29 mouse cellular contexts compared by ENCODE assay signal in genomic region chr5:139559782-139560181, GRCm38 (mm10). TPM values are rescaled to one million over a fixed set of nuclear protein-coding genes. Genes with fewer than 3 reads are reported as not detected.
DNase-seq lines count a peak whose midpoint lies in the region; ATAC-seq and TF ChIP-seq lines count a peak whose summit lies in the region.
"Had no signal": no experiment of that assay in that cellular context is flagged by ENCODE, and none has a peak within 500 bp of the region (broad histone marks: within the 10 kb centered on the region; RNA-seq: fewer than 3 reads in every experiment).

No protein-coding gene starts in this region.

- H3K9me3 ChIP-seq in forebrain, embryonic 13.5 days (replicated peaks): no peaks in the 10 kb centered on the region
- no peaks in the 10 kb centered on the region for H3K9me3 ChIP-seq in forebrain, embryonic 14.5 days (replicated peaks; ENCODE audit: control insufficient read depth, low read length)
- no peaks in the 10 kb centered on the region for H3K9me3 ChIP-seq in kidney, embryonic 15.5 days (replicated peaks)
- H3K9me3 ChIP-seq: heart, embryonic 12.5 days; hindbrain, embryonic 15.5 days; limb, embryonic 13.5 days; liver, embryonic 13.5 days had no signal

- TF ChIP-seq CTCF in layer of hippocampus, adult 2 months (conservative IDR thresholded peaks at IDR 0.05): no peak

- peaks cover 93% of the 10 kb centered on the region for H3K27me3 ChIP-seq in forebrain, embryonic 13.5 days
- H3K27me3 ChIP-seq in forebrain, embryonic 14.5 days (replicated peaks; ENCODE audit: control insufficient read depth, insufficient read depth, low read length): peaks cover 77% of the 10 kb centered on the region
- H3K27me3 ChIP-seq in kidney, embryonic 15.5 days: peaks cover 95% of the 10 kb centered on the region
- peaks cover 46% of the 10 kb centered on the region for H3K27me3 ChIP-seq in myocyte (ENCODE audit: control insufficient read depth, insufficient read depth, insufficient read length)

- TF ChIP-seq POLR2A in myocyte (IDR thresholded peaks at IDR 0.05; ENCODE audit: insufficient read length, low read depth): no peak

- DNase-seq in forebrain, embryonic 14.5 days (ENCODE audit: low spot score): no peak
- DNase-seq in kidney, postnatal 36 days: no peak
- DNase-seq in 3134 (ENCODE audit: extremely low read depth, insufficient read length, low spot score): peak; percentile 52
- DNase-seq in layer of hippocampus, adult 2 months (ENCODE audit: low spot score in 2 of 2): no peak
- DNase-seq: gastrocnemius, postnatal 25 days; heart, adult 18-20 months; heart, postnatal 10 days; kidney, adult 11 months; kidney, postnatal 10 days; layer of hippocampus, adult 9-11 months; liver, embryonic 13.5 days; lung, postnatal 36 days; retina, postnatal 1 day had no signal

- no peaks in the 10 kb centered on the region for H3K36me3 ChIP-seq in forebrain, embryonic 13.5 days (ENCODE audit: poor library complexity, severe bottlenecking)
- no peaks in the 10 kb centered on the region for H3K36me3 ChIP-seq in forebrain, embryonic 14.5 days (ENCODE audit: control insufficient read depth, insufficient read depth, low read length)
- H3K36me3 ChIP-seq in kidney, embryonic 15.5 days: no peaks in the 10 kb centered on the region
- no peaks in the 10 kb centered on the region for H3K36me3 ChIP-seq in myocyte (ENCODE audit: control insufficient read depth, insufficient read depth)
- H3K36me3 ChIP-seq: heart, embryonic 12.5 days; hindbrain, embryonic 15.5 days; limb, embryonic 13.5 days; liver, embryonic 13.5 days had no signal

- peaks cover 37% of the 10 kb centered on the region for H3K4me1 ChIP-seq in forebrain, embryonic 13.5 days
- H3K4me1 ChIP-seq in forebrain, embryonic 14.5 days (ENCODE audit: control insufficient read depth, insufficient read depth, low read length): peaks cover 18% of the 10 kb centered on the region
- peaks cover 52% of the 10 kb centered on the region for H3K4me1 ChIP-seq in kidney, embryonic 15.5 days
- H3K4me1 ChIP-seq: liver, embryonic 13.5 days had no signal

- H3K4me2 ChIP-seq in forebrain, embryonic 13.5 days: peak overlapping the region; percentile 42; the same call in 1 of the 2 replicates
- no peak overlapping the region for H3K4me2 ChIP-seq in forebrain, embryonic 14.5 days (ENCODE audit: low read length)
- H3K4me2 ChIP-seq in kidney, embryonic 15.5 days: no peak overlapping the region
- H3K4me2 ChIP-seq in myocyte (ENCODE audit: low read depth): peak overlapping the region; percentile 2
- H3K4me2 ChIP-seq: heart, embryonic 12.5 days; limb, embryonic 13.5 days; liver, embryonic 13.5 days; lung, embryonic 14.5 days had no signal

- H3K27ac ChIP-seq in forebrain, embryonic 13.5 days: no peak overlapping the region
- no peak overlapping the region for H3K27ac ChIP-seq in forebrain, embryonic 14.5 days (ENCODE audit: low read depth, low read length)
- peak overlapping the region; percentile 85 for H3K27ac ChIP-seq in kidney, embryonic 15.5 days
- no peak overlapping the region for H3K27ac ChIP-seq in layer of hippocampus, adult 2 months
- H3K27ac ChIP-seq: limb, embryonic 13.5 days; liver, embryonic 13.5 days had no signal

- peak overlapping the region; percentile 14; the same call in 1 of the 2 replicates for H3K9ac ChIP-seq in forebrain, embryonic 13.5 days
- H3K9ac ChIP-seq in forebrain, embryonic 14.5 days (ENCODE audit: low read length): no peak overlapping the region
- H3K9ac ChIP-seq in kidney, embryonic 15.5 days: no peak overlapping the region
- H3K9ac ChIP-seq: forebrain, postnatal 0 days; heart, embryonic 12.5 days; hindbrain, embryonic 15.5 days; limb, embryonic 13.5 days; liver, embryonic 13.5 days; lung, embryonic 14.5 days had no signal

- no peaks in the 10 kb centered on the region for H3K79me2 ChIP-seq in myocyte (ENCODE audit: control insufficient read depth, insufficient read depth)

- no peak for ATAC-seq in forebrain, embryonic 13.5 days
- no peak for ATAC-seq in forebrain, embryonic 14.5 days
- no peak for ATAC-seq in kidney, embryonic 15.5 days (replicated peaks; ENCODE audit: low FRiP score)
- ATAC-seq: activated CD4-positive, CD25-positive, alpha-beta regulatory T cell, adult 4 months; forebrain, postnatal 0 days had no signal

- no peak overlapping the region for H3K4me3 ChIP-seq in forebrain, embryonic 13.5 days
- H3K4me3 ChIP-seq in forebrain, embryonic 14.5 days (ENCODE audit: low read depth, low read length): no peak overlapping the region
- no peak overlapping the region for H3K4me3 ChIP-seq in kidney, embryonic 15.5 days (replicated peaks)
- no peak overlapping the region for H3K4me3 ChIP-seq in myocyte
- no peak overlapping the region for H3K4me3 ChIP-seq in layer of hippocampus, adult 2 months
- H3K4me3 ChIP-seq: heart, embryonic 12.5 days; hindbrain, embryonic 15.5 days; limb, embryonic 13.5 days; liver, embryonic 13.5 days; megakaryocyte, embryonic 14.5 days had no signal

- WGBS in forebrain, embryonic 13.5 days: 55% methylated on average over 7 of the region's 7 CpGs
- WGBS in forebrain, embryonic 14.5 days: 60% methylated on average over 7 of the region's 7 CpGs
- WGBS in kidney, embryonic 15.5 days: 26% methylated on average over 7 of the region's 7 CpGs

- no peak overlapping the region for H3ac ChIP-seq in myocyte (ENCODE audit: control insufficient read depth, insufficient read length)

TF ChIP-seq in myocyte, 11 proteins besides CTCF, POLR2A, EP300 and RAD21:
- TF ChIP-seq REST (IDR thresholded peaks at IDR 0.05; ENCODE audit: insufficient read depth, insufficient read length) (no peak), CEBPB (IDR thresholded peaks at IDR 0.05; ENCODE audit: insufficient read depth, poor library complexity, severe bottlenecking) (no peak), E2F4 (IDR thresholded peaks at IDR 0.05; ENCODE audit: insufficient read depth) (no peak), MAX (IDR thresholded peaks at IDR 0.05; ENCODE audit: low read depth) (no peak), USF1 (IDR thresholded peaks at IDR 0.05; ENCODE audit: low read depth) (no peak), TCF12 (IDR thresholded peaks at IDR 0.05; ENCODE audit: insufficient read depth, poor library complexity, severe bottlenecking) (no peak), TCF3 (IDR thresholded peaks at IDR 0.05; ENCODE audit: insufficient read length, low read depth) (no peak), MYOD1 (IDR thresholded peaks at IDR 0.05; ENCODE audit: control insufficient read depth in 1 of 3, insufficient read length in 2 of 3, low read depth in 2 of 3) (no peak), MYOG (IDR thresholded peaks at IDR 0.05; ENCODE audit: control insufficient read depth in 1 of 3, insufficient read depth in 1 of 3, insufficient read length in 2 of 3, low read depth in 2 of 3) (no peak), POLR2AphosphoS2 (IDR thresholded peaks at IDR 0.05; ENCODE audit: insufficient read length, low read depth) (no peak)

RNA-seq across cellular contexts. Expression of gene Uncx, which starts 16.5 kb away (rescaled TPM):
- 8.5 and 18.1 TPM in 2 replicates for polyA plus RNA-seq in forebrain, embryonic 13.5 days (2015; fragmentation: Nextera tagmentation; extraction: Ambion mirVana)
- polyA plus RNA-seq in forebrain, embryonic 14.5 days (2014; fragmentation: Nextera tagmentation; extraction: Ambion mirVana): 2.3 and 3.5 TPM in 2 replicates
- polyA plus RNA-seq in kidney, embryonic 15.5 days (2015; fragmentation: Nextera tagmentation; extraction: Ambion mirVana): 90.8 and 96.1 TPM in 2 replicates
- not detected for polyA plus RNA-seq in myocyte (2012; fragmentation: generic; extraction: Trizol)
- not detected for total RNA-seq in layer of hippocampus, adult 2 months (2021)
- total RNA-seq: adrenal gland, postnatal 36 days; gastrocnemius, postnatal 25 days; heart, adult 18-20 months; heart, postnatal 10 days; MEL had no signal
- polyA plus RNA-seq: activated CD4-positive, CD25-positive, alpha-beta regulatory T cell, adult 4 months; C2C12; liver, embryonic 13.5 days; lung, embryonic 14.5 days; spleen, adult 2 months; testis, adult 2 months; urinary bladder, adult 2 months had no signal

Comparison
In these comparisons a context has a peak if more than half of its experiments do, and no peak if none do; other contexts are left out.
1. H3K4me2 ChIP-seq: peak in forebrain, embryonic 13.5 days (single experiment) and myocyte (single experiment); none in forebrain, embryonic 14.5 days (single experiment) and kidney, embryonic 15.5 days (single experiment).